Mouse (Mus musculus): ENCODE measurements around the gene Plekhg5. TPM values are rescaled to one million over a fixed set of nuclear protein-coding genes. Genes with fewer than 3 reads are reported as not detected.
A peak's percentile ranks its signal among the peaks of the same experiment; 100 is the strongest.

The Plekhg5 gene
- total RNA-seq, 2 experiments from 2014 or later = 14.9 to 21.9 TPM

DNA sequence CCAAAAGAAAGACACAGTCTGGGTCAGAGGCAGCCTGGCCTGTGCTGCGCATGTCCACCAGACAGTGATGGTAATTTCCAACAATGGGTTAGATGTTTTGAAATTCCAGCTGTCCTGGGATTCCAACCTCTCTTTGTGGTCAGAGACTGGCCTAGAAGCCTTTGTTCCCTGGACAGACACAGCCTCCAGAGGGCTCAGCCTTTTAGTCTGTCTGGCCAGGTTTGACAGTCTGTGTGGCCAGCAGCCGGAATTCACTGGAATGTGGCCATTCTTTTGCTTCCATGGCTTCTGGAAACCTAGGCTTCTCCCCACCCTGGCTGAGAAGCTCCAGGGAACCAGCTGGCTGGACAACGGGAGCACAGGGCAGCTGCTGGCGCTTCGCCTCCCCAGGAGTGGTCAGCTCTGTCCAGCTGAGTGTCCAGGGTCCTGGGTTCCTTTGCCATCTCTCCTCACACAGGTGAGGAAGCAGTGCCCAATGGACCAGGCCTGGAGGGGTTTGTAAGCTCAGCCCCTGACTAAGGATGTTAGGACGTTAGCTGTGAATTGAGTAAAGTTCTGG is 4.1 kb upstream of the Plekhg5 start:
- peak in 1 of 2 experiments; percentile 34 for DNase-seq

DNA sequence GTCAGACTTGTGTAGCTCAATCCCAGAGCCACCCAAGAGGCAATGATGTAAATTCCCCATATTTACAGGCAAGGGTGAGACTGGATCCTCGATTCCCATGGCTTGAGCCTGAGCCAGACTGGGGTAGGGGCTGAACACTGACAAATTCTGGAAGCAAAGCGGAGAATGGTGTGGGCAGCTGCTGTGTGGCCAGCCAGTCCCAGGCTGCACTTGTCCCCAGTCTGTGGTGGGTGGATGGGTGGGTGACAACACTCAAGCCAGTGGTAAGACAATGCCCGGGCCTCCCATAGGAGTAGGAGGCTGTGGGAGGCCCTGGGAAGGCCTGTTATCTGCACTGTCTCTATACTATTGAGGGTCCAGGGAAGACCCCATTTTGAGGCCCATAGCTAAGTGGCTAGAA is 3.1 kb upstream of the Plekhg5 start:
- DNase-seq = no peak
- intact Hi-C loops (cut with DNase I) = no loop called here

More for the DNA sequence above, 4.1 kb upstream of the Plekhg5 start:
- intact Hi-C loops (cut with DNase I) = no loop called here

DNA sequence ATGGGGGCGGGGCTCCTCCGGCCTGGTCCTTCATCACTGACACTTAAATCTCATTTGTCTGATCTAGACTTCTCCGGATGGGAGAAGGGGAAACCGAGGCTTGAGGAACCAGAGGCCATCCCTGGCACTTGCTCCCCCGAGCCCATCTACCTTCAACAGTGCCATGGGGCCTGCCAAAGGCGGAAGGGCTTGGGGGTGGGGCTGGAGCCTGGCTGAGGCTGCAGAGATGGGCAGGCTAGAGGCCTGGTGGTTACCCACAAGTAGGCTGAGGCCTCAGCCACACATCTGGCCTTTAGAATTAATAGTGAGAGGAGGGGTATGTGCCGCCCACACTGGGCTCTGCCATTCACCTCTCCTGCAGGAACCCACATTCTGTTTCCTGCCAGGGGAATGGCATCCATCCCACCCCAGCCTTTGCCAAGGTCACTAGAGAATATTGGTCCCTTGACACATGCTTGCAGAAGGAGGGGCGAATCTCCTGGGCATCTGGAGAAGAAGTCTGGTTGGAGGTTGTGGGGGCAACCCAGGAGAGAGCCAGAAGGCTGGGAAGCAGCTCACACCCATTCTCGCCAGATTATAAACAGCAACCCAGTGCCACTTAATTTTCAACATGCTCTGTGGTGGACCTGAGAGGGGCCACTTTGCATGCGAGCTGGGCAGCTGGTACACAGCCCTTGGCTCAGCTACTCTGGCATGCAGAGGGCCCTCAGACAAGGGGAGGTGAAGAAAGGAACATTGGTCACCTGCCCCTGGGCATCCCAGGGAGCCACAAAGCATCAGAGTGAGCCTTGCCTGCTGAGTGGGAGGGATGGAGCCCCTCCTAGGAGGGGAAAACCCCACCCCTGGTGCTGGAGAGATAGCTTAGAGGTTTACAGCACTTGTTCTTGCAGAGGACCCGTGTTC is 1.6 kb upstream of the Plekhg5 start:
- intact Hi-C loops (cut with DNase I) = no loop called here
- no peak for DNase-seq

DNA sequence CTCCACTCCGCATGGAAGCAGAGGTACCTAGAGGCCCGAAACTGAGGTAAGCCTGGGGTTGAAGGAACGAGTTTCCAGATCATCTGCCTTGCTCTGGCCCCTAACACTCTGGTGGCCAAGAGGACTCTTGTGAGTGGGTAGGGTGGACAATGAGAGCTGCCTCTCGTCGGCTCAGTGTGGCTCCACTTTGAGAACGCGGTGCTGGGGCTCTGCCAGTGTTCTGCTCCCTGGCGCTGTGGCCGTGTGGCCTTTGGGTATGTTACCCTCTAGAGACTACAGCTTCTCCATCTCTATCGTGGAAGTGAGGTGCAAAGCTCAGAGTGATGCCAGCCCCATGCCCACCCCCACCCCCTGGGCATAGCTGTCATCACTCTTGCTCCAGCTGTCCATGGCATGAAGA is 357 bp downstream of the Plekhg5 start:
- intact Hi-C loops (cut with DNase I) = no loop called here
- DNase-seq = no peak

DNA sequence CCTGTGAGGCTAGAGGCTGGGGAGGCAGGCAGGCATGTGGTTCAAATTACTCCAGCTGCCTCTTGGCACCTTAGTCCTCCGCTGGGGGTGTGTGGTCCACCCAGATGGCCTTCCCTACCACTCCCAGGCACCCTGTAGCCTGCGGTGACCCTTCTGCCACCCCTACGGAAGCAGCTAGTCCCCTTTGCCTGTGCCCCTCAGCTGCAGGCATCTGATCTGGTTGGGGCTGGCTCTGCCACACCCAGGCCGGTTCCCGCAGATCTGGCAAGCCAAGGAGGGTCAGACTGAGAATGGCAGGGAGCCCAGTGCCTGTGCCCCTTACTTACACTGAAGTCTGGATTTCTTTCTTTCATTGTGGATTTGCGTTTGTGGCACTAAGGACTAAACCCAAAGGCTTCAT is 1.4 kb downstream of the Plekhg5 start:
- intact Hi-C loops (cut with DNase I) = no loop called here
- DNase-seq = no peak

DNA sequence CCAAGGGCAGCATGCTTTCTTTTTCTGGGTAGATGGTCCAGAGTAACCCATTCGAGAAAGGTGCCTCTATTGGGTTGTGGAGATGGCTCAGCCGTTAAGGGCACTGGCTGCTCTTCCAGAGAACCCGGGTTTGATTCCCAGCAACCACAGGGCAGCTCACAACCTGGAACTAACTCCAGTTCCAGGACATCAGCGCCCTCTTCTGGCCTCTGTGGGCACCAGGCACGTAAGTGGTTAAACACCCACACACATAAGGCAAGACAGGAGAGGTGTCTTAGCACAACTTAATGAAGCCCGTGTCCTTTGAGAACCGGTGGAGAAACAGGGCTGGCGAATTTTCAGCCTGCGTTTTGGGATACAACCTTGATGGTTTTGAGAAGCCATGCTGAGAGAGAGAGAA is 2.2 kb downstream of the Plekhg5 start:
- intact Hi-C loops (cut with DNase I) = no loop called here
- DNase-seq = no peak

DNA sequence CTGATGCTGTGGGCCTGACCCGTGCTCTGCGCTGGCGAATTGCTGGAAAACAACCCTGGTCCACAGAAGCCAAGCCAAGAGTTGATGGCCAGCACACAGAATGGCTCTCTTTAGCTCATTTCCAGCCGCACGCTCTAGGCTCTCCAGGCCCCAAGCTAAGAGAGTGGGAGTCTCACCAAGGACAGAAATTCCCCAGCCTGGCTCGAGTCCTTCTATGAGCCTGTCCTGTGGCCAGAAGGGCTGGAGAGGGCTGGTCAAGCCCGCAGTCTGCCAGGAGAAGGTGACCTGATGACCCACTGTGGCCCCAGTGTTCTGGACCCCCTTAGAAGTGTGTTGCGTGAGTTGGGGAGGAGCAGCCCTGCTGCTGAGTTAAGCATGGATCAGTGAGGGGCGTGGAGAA is 4.9 kb downstream of the Plekhg5 start:
- intact Hi-C loops (cut with DNase I) = no loop called here
- DNase-seq = no peak

DNA sequence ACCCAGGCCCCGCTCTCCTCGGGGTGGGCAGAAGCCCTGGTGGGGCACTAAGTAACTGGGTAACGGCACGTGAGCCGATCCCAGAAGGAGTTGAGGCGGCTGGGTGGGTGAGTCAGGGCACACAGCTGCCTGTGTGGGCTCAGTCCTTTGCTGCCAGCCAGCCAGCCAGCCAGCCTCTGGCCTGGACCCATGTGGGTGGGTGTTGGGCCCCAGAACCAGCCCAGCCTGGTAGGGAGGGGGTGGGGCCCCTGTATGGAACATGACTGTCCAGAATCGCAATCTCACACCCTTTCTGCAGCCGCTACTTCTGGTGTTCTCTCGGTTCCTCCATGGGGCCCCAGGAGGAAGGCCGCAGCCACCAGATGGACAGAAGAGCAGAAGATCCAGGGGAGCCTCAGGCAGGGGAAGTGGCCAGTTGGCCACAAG is 5.8 kb downstream of the Plekhg5 start:
- DNase-seq = no peak
- intact Hi-C loops (cut with DNase I) = no loop called here

DNA sequence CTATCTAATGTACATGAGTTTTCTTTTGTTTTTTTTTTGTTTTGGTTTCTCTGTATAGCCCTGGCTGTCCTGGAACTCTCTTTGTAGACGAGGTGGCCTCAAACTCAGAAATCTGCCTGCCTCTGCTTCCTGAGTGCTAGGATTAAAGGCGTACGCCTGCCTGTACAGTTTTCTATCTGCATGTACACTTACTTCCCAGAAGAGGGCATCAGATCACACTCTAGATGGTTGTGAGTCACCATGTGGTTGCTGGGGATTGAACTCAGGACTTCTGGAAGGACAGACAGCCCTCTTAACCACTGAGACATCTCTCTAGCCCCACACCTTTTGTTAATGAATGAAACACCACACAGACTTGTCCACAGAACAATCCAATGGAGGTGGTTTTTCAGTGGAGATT is 7.0 kb downstream of the Plekhg5 start:
- intact Hi-C loops (cut with DNase I) = no loop called here
- no peak for DNase-seq

DNA sequence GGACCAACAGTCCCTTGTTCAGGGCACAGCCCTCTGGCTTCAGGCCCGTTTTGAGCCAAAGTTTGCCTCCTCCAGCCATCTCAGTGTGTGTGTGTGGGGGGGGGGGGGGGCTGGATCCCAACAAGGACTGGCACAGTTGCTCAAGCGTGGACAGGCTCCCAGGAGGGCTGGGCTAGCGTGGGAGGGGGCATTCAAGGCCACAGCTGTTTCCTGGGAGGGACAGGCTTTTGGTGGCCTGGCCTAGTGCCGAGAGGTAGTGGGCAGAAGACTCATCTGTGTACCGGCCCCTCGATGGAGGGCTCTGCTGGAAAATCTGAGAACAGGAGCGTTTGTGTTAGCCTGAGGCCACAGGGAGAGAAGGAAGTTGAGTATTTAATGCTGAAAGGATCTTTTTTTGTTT is 7.6 kb downstream of the Plekhg5 start:
- DNase-seq = no peak
- intact Hi-C loops (cut with DNase I) = no loop called here

DNA sequence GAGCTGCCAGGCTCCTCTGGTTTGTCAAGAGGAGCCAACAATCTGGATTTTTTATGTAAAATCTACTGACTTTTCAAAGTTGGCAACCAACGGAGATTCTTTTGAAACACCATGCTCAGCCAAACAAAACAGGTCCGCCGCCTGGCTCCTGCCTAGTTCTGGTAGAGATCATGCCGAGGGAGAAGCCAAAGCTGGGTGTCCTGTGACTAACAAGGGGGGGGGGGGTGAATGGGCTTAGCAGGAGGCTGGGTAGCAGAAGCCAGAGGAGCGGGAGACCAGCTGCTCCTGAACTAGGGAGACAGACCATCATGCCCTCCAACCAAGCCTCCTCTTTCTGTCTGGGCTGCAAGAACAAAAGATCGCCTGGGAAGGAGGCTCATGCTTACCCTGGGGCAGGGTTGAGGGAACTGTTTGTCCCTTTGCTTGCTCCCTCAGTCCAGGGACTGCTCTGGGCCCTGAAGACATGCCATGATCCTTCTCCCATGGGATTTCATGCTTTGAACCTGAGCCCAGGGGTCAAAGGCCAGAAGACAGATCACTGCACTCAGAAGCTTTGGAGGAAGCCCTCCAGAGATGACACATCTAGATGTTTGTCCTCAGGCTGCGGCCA is 11.4 kb downstream of the Plekhg5 start:
- intact Hi-C loops (cut with DNase I) = no loop called here
- DNase-seq = peak in 1 of 2 experiments; percentile 38

DNA sequence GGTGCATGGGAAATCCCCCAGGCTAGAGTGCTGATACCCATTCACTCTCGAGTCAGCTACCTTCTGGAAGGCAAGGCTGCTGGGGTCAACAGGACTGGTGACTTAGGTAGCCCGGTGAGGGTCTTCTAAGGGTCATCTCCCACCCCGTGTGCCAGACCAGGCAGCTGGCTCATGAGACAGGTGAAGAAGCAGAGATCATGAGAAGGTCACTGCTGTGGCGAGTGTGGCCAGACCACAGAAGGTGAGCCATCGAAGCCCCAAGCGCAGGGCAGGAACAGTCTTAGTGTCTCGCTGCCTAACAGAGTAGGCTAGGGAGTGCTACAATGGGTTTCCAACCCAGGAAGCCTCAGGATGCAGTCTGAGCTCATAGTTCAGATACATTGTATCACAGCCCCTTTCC is 12.3 kb downstream of the Plekhg5 start:
- DNase-seq = no peak
- intact Hi-C loops (cut with DNase I) = no loop called here

DNA sequence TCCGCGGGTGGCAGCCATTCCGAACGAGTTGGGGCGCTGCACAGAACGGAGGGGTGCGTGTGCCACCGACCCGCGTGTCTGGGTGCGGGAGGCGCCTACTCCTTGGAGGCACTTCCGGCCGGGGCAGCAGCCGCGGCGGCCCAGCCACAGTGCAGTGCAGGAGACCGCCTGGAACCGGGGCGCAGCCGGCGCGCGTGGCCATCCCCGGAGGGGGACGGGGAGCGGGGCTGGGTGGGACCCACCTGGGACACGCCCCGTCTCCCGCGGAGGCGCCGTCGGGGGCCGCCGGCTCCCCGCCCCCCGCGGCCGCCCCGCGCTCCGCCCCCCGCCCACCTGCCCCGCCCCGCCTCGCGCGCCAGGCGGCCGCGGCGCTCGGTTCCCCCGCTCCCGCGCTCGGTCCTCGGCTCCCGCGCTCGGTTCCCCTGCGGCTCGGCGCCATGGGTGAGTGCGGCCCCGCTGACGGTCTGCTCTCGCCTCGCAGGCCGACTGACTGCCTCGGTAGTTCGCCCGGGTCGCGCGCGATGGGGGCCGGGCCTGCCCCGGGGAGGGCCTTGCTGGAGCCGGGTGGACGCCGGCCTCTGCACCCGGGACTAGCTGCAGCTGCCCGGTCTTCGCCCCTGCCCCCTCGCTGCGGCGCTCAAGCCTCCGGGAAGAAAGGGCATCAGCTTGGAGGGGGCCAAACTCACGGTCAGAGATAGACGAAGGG is 14.4 kb downstream of the Plekhg5 start:
- intact Hi-C loops (cut with DNase I) = no loop called here
- DNase-seq = peak; percentile 65 to 80

DNA sequence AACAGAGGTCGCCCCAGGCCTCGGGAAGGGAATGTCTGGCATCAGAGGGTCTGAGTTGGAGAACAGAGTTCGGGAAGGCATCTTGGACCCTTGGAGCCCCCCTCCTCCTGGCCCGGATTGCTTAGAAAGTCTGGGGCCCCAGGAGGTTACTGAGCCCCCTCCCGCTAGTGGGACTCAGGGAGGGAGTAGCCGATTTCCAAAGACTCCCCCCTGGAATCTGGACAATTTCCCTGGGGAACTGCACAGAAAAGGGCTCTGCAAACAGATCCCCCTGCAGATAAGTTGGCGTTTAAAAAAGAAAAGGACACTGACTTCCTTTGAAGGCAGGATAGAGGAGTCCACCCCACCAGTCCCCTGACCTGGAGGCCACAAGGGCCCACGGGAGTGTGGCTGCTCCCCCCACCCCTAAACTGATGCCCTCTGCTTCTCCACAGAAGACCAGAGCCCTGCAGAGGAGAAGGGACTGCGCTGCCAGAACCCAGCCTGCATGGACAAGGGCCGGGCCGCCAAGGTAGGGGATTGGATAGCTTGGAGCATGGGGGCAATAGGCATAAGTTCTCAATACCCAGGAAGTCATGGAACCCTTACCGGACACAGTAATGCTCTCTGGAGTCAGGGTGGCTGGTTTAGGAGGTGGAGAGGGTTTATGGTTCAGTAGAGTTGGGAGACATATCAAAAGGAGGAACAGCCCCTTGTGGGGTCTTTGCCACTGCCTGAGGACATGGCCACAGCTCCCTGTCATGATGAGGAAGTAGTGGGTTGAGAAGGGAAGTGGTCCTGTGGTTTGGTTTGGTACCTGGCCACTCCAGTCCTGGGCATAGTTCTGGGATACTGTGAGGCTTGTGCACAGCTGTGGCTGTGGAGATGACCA is 15.1 kb downstream of the Plekhg5 start:
- DNase-seq = no peak
- intact Hi-C loops (cut with DNase I) = no loop called here

DNA sequence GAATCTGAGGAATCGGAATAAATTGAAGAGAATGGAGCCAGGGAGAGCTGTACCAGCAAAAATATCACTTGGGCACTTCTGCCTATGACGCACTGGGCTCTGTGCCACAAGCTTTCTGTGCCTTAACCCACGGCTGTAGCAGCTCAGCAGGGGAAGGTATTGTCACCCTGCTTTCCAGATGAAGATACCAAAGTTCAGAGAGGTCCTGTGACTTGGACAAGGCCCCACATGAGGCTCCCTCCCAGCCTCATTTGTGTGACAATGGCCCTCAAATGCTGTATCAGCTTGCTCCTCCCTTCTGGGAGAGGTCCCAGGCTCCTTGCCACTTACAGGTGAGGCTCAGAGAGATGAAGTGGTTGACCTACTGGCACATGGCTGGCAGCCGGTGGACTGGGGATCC is 15.8 kb downstream of the Plekhg5 start:
- no peak for DNase-seq
- intact Hi-C loops (cut with DNase I) = no loop called here

DNA sequence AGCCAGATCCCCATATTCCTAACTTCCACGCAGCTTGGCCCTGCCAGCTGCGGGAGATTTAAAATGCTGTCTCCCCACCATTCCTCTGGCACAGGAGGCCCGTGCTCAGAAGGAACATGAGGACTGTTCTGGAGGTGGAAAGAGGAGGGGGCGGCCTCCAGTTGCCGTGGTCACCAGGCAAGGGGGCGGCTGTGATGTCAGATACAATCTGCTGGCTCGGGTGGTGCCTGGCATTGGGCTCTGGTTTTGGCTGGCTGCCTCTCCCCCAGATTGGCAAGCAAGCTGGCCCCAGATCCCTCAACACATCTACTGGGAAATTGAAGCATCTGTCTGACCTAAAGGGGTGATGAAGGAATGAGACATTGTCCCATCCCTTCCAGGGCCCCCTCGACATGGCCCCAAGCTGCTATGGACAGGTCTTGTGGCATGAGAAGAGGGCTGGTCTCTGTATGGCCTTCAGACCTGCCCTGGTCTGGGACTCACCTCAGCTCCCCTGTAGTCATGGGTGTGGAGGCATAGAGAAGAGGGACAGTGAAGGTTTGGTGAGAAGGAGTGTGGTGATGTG is 16.3 kb downstream of the Plekhg5 start:
- intact Hi-C loops (cut with DNase I) = no loop called here
- no peak for DNase-seq

DNA sequence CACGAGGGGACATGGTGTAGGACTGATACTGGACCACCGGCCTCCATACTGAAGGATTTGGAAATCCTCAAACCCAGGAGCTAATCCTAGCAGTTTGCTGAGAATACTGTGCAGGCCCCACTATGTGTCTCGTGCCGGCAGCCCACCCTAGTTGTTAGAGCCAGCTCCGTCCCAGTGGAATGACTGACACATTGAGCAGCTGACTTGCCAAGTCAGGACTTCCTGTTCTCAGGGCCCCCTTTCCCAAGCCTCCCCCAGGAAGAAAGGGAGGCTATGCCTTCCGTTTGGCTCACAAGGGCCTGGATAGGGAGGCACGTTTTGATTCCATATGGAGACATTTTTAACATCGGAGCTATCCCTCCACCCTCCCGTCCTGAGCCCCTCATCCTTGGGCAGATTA is 17.9 kb downstream of the Plekhg5 start:
- intact Hi-C loops (cut with DNase I) = no loop called here
- no peak for DNase-seq

DNA sequence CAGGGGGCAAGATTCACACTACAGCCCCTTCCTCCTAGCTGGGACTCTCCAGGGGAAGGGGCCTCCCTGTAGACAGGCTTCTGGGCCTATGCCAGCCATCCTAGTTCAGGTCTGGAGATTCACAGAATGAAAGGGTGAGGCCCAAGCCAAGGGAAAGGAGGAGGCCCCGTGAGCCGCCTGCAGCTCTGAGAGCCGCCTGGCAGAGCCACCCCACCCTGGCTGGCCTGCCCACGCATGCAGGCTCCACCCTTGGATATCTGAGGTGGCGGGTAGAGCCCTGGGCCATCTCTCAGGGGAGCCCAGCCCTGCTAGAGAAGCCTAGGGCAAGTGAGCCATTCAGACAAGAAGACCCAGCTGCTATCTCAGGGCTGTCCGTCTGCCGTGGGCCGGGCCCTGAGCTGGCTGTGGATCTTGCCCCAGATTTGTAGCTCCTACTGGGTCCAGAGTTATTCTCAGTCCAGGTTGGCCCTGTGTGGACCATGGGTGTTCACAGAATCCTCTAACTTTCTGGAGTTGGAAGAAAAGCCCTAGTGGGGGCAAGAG is 20.5 kb downstream of the Plekhg5 start:
- no peak for DNase-seq
- intact Hi-C loops (cut with DNase I) = no loop called here

DNA sequence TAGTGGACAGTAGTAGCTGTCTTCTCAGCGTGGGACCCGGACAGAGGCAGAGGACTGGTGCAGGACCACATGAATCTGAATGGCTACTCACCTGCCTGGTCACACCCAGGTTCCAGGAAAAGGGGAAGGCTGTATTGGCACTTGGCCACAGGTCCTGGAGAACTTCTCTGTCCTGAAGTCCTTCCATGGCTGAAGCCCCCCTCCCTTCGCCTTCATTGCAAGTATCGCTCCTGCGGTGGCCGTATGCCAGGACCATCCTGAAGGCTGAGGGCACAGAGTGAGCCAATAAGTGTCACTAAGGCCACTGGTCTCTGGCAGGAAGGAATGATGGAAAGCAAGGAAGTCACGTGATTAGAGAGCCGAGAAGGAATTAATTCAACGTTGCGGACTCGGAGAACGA is 21.9 kb downstream of the Plekhg5 start:
- no peak for DNase-seq
- intact Hi-C loops (cut with DNase I) = loop anchor here (2.0 kb wide), 1 partner anchor 55 kb away; the partner anchor contains the start of genes Nol9 and Tas1r1
